Mouse (Mus musculus): Measurements from ENCODE around the gene Kcnk13. TPM values are rescaled to one million over a fixed set of nuclear protein-coding genes. Genes with fewer than 3 reads are reported as not detected.

The Kcnk13 gene
- polyA plus RNA-seq (2014; fragmentation: Illumina TruSeq; extraction: RNeasy Lipid Tissue Mini Kit (QIAGEN cat#74804)): 1.7 TPM

DNA sequence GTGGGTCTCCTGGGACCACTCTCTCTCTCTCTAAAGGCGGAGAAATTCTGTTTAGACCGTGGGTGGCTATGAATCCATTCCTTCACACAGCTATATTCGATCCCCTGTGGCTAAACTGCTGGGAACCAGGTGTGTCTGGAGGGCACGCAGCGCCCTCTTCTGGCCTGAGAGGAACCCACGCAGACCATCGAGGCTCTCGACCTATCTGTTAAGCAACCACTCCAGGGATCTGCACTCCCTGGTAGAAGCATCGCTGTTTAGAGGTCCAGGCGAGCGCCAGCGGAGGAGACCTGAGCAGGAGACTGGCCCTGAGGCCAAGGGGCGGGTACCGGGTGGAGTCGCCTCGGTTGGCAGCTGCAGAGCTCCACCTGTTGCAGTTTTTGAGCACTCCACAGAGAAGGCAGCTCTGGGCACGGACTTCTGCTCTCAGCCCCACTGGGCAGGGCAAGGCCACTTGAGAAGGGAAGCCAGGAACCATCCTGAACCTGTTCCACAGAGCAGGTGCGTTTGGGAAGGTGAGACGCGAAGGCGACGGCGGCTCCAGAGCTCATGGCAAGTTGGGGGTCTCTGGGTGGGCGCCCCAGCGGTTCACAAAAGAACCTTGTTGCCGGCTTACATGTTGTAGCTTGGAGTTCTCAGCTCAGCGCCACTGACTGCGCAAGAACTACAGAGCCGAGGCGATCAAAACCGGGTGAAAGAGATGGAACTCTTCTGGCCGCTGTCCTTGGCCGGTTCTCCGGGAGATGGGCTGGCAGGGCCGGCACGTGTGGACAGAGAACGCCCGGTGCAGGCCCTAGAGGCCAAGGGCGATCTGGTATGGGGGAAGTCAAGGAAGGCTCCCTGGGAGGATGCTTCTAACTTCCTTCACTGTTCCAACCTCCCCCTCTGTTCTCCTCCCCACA lies at the start of gene Kcnk13:
Kcnk13 (plus strand) TSS at position 199 of the 902 bp plus-strand sequence.

DNA sequence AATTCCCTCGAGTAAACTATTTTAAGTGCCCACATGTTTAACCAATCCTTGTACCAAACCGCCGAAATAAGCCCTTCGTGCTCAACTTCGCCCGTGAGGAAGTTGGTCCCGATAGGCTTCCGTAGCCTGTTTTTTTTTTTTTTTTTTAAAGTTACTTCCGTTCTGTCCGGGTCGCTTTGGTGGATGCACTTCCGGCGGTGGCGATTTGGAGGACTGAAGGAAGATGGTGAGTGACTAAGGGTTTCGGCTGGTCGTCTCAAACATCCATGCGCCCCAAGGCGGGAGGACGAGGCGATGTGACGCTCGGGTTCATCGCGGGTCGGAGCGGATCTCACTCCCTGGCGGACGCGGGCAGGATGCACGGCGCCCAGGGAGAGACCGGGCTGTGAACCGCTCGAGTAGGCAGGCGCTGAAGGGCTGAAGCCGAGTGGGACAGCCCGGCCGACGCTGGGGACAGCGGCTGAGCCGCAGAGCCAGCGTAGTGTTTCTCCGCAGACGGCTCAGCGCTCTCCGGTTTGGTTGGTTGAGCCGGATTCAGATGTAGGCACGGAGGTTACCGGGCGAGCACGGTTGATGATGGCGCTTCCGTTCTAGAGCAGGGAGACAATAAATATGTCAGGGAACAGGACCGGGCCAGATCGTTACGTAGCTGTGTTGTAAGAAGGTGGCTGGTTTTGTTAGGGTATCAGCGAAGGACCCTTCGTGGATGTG lies 145.8 kb downstream of the Kcnk13 start, which contains the start of gene Psmc1:
Psmc1 (plus strand) TSS at position 169 of the 711 bp plus-strand sequence.

Other genes with a start within 250 kb of the Kcnk13 start
- 8.8 TPM for gene Efcab11, start 80.1 kb upstream of the Kcnk13 start, polyA plus RNA-seq (2014; fragmentation: Illumina TruSeq; extraction: RNeasy Lipid Tissue Mini Kit (QIAGEN cat#74804))
- gene Tdp1, start 80.0 kb upstream of the Kcnk13 start, polyA plus RNA-seq (2014; fragmentation: Illumina TruSeq; extraction: RNeasy Lipid Tissue Mini Kit (QIAGEN cat#74804)): 4.7 TPM
- 305 TPM for gene Psmc1, start 145.7 kb downstream of the Kcnk13 start, polyA plus RNA-seq (2014; fragmentation: Illumina TruSeq; extraction: RNeasy Lipid Tissue Mini Kit (QIAGEN cat#74804))
- gene Nrde2, start 195.2 kb downstream of the Kcnk13 start, polyA plus RNA-seq (2014; fragmentation: Illumina TruSeq; extraction: RNeasy Lipid Tissue Mini Kit (QIAGEN cat#74804)): 2.3 TPM
- 489 TPM for gene Calm1, start 234.9 kb downstream of the Kcnk13 start, polyA plus RNA-seq (2014; fragmentation: Illumina TruSeq; extraction: RNeasy Lipid Tissue Mini Kit (QIAGEN cat#74804))

All from ovary, adult 10 weeks (tissue).